Mouse (Mus musculus): ENCODE data around the gene Ran. TPM values are rescaled to one million over a fixed set of nuclear protein-coding genes. Genes with fewer than 3 reads are reported as not detected.
"Not testable (repeated sequence)": the region's sequence is repeated elsewhere in the genome, so short reads cannot be mapped to it uniquely, and the experiment has no call there.

The Ran gene
- polyA plus RNA-seq (2015; fragmentation: Nextera tagmentation; extraction: Ambion mirVana), result 373 and 402 TPM in 2 replicates

GRCm38 (mm10) chr5:129019497-129020299 is at the start of gene Ran:
TSS of gene Ran (plus strand) at chr5:129020069.
- peak; percentile 92 for ATAC-seq (ENCODE audit: low read depth)
- under 1% methylated on average over 94 of the region's 102 CpGs for WGBS
- peaks cover 19% of the 10 kb centered on the region for H3K36me3 ChIP-seq
- H3K4me2 ChIP-seq, result peak within 1 kb of the TSS; percentile 97
- peaks cover 23% of the 10 kb centered on the region for H3K4me1 ChIP-seq (replicated peaks)
- H3K9me3 ChIP-seq, result no peaks in the 10 kb centered on the region
- peak within 1 kb of the TSS; percentile 99 for H3K27ac ChIP-seq (replicated peaks)
- peak within 1 kb of the TSS; percentile 96 for H3K9ac ChIP-seq
- H3K27me3 ChIP-seq, result no peaks in the 10 kb centered on the region
- H3K4me3 ChIP-seq, result peak within 1 kb of the TSS; percentile 98

DNA sequence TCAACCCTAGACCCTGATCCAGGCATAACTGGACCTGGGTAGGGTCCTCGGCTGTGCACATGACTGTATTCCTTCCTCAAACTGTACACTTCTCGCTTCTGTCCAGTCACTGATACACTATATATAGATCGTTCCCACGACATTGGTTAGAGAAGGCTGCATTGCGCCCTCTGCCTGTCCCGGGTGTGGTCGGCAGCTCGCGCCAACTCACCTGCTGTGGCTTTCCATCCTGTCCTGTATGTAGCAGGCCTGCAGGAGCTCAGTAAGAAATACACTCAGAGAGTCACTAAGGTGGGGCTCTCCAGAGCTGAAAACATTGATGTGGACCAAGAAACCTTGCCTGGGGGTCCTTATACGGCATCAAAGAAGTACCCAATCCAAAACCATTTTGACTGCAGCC is 49.0 kb upstream of the Ran start:
- Histone ChIP-seq H3K4me1 (replicated peaks) (no peaks in the 10 kb centered on the region), H3K9ac (no peak overlapping the region), H3K27ac (replicated peaks) (peak overlapping the region; percentile 23; the same call in 1 of the 2 replicates), H3K4me2 (peak overlapping the region; percentile 15; the same call in 1 of the 2 replicates), H3K36me3 (no peaks in the 10 kb centered on the region), H3K9me3 (no peaks in the 10 kb centered on the region), H3K4me3 (no peak overlapping the region), H3K27me3 (no peaks in the 10 kb centered on the region)
- ATAC-seq (ENCODE audit: low read depth), result peak; percentile 40; the same call in 1 of the 2 replicates
- 74% methylated on average over 10 of the region's 10 CpGs for WGBS

DNA sequence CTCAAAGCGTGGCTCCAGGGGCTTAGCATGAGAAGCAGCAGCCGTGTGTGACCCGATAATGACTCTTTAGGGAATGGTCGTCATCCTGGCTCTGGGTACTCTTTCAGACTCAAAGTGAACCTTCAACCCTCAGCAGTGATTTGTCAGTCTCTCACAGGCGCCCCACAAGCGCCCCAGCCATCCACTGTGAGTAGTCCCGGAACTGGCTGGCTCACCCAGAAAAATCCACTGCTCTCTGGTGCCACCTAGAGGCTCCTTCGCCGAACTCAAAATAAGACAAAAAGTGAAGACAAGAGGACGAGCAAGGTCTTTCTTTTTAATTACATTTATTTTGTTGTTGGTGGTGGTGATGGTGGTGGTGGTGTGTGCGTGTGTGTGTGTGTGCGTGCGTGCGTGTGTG is 48.6 kb upstream of the Ran start:
- peak overlapping the region; percentile 15; the same call in 1 of the 2 replicates for H3K4me2 ChIP-seq
- H3K36me3 ChIP-seq, result no peaks in the 10 kb centered on the region
- no peaks in the 10 kb centered on the region for H3K27me3 ChIP-seq
- no peaks in the 10 kb centered on the region for H3K4me1 ChIP-seq (replicated peaks)
- no peak overlapping the region for H3K9ac ChIP-seq
- H3K27ac ChIP-seq (replicated peaks), result peak overlapping the region; percentile 23; the same call in 1 of the 2 replicates
- ATAC-seq (ENCODE audit: low read depth), result peak; percentile 59; the same call in 1 of the 2 replicates
- 13% methylated on average over 14 of the region's 14 CpGs for WGBS
- no peak overlapping the region for H3K4me3 ChIP-seq
- H3K9me3 ChIP-seq, result no peaks in the 10 kb centered on the region

GRCm38 (mm10) chr5:128976266-128976665 is 43.6 kb upstream of the Ran start:
- no peak for ATAC-seq (ENCODE audit: low read depth)
- 16% methylated on average over 4 of the region's 4 CpGs for WGBS
- Histone ChIP-seq H3K27ac (replicated peaks) (no peak overlapping the region), H3K36me3 (no peaks in the 10 kb centered on the region), H3K9ac (no peak overlapping the region), H3K4me2 (no peak overlapping the region), H3K27me3 (no peaks in the 10 kb centered on the region), H3K4me1 (replicated peaks) (no peaks in the 10 kb centered on the region), H3K4me3 (no peak overlapping the region), H3K9me3 (no peaks in the 10 kb centered on the region)

DNA sequence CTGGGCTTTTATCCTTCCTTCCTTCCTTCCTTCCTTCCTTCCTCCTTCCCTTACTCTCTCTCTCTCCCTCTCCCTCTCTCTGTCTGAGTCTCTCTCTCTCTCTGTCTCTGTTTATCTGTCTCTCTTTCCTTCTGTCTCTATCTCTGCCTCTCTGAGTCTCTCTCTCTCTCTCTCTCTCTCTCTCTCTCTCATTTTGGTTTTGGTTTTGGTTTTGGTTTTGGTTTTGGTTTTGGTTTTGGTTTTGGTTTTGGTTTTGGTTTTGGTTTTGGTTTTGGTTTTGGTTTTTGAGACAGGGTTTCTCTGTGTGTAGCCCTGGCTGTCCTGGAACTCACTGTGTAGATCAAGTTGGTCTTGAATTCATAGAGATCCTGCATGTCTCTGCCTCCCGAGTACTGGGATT is 42.4 kb upstream of the Ran start:
- H3K9ac ChIP-seq; ATAC-seq (ENCODE audit: low read depth); H3K27ac ChIP-seq (replicated peaks); H3K27me3 ChIP-seq; H3K4me2 ChIP-seq; H3K9me3 ChIP-seq; H3K4me3 ChIP-seq; H3K4me1 ChIP-seq (replicated peaks); H3K36me3 ChIP-seq: not testable (repeated sequence)
- WGBS, result 81% methylated on average over 1 of the region's 1 CpGs

GRCm38 (mm10) chr5:128978957-128979356 is 40.9 kb upstream of the Ran start:
- 98% methylated on average over 7 of the region's 7 CpGs for WGBS
- H3K27me3 ChIP-seq, result no peaks in the 10 kb centered on the region
- H3K9ac ChIP-seq, result no peak overlapping the region
- ATAC-seq (ENCODE audit: low read depth), result no peak
- H3K4me2 ChIP-seq, result no peak overlapping the region
- H3K9me3 ChIP-seq, result no peaks in the 10 kb centered on the region
- H3K4me1 ChIP-seq (replicated peaks), result no peaks in the 10 kb centered on the region
- no peak overlapping the region for H3K4me3 ChIP-seq
- no peak overlapping the region for H3K27ac ChIP-seq (replicated peaks)
- H3K36me3 ChIP-seq, result no peaks in the 10 kb centered on the region

- H3K4me1 ChIP-seq (replicated peaks), result no peaks in the 10 kb centered on the region
- H3K27me3 ChIP-seq, result no peaks in the 10 kb centered on the region
- WGBS, result 75% methylated on average over 7 of the region's 7 CpGs
- H3K9ac ChIP-seq, result no peak overlapping the region
- no peak overlapping the region for H3K4me3 ChIP-seq
- no peak overlapping the region for H3K4me2 ChIP-seq
- no peak overlapping the region for H3K27ac ChIP-seq (replicated peaks)
- H3K36me3 ChIP-seq, result peaks cover 15% of the 10 kb centered on the region
- ATAC-seq (ENCODE audit: low read depth), result no peak
- H3K9me3 ChIP-seq, result no peaks in the 10 kb centered on the region
Measured at GRCm38 (mm10) chr5:128980857-128981256, 39.0 kb upstream of the Ran start.

GRCm38 (mm10) chr5:128981607-128982006 is 38.3 kb upstream of the Ran start:
- H3K4me1 ChIP-seq (replicated peaks), result no peaks in the 10 kb centered on the region
- peaks cover 23% of the 10 kb centered on the region for H3K36me3 ChIP-seq
- 21% methylated on average over 12 of the region's 12 CpGs for WGBS
- H3K9me3 ChIP-seq, result no peaks in the 10 kb centered on the region
- H3K4me2 ChIP-seq, result no peak overlapping the region
- no peak overlapping the region for H3K9ac ChIP-seq
- ATAC-seq (ENCODE audit: low read depth), result peak; percentile 83; the same call in 1 of the 2 replicates
- H3K4me3 ChIP-seq, result no peak overlapping the region
- H3K27ac ChIP-seq (replicated peaks), result no peak overlapping the region
- H3K27me3 ChIP-seq, result no peaks in the 10 kb centered on the region

DNA sequence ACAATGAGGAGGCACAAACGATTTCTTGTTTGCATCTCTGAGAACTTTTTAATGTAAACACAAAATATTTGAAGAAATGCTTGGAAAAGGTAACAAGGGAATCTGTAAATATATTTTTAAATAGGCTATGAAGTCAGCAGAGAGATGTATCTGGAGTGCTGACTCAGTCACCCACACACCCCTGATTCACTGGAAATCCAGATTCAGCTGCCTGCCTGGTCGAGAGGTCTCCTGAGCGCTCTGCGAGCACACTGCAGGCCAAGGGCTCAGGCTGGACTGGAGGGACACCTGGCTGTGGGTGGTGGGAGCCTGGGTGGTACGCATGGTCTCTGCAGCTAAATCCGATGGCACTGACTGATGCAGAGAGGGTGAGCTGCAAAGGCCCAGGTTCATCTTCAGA is 35.3 kb upstream of the Ran start:
- H3K9me3 ChIP-seq, result no peaks in the 10 kb centered on the region
- no peak overlapping the region for H3K27ac ChIP-seq (replicated peaks)
- H3K36me3 ChIP-seq, result peaks cover 36% of the 10 kb centered on the region
- H3K9ac ChIP-seq, result no peak overlapping the region
- WGBS, result 93% methylated on average over 6 of the region's 6 CpGs
- H3K27me3 ChIP-seq, result no peaks in the 10 kb centered on the region
- no peak for ATAC-seq (ENCODE audit: low read depth)
- no peak overlapping the region for H3K4me3 ChIP-seq
- peaks cover 10% of the 10 kb centered on the region; the same call in 1 of the 2 replicates for H3K4me1 ChIP-seq (replicated peaks)
- no peak overlapping the region for H3K4me2 ChIP-seq

DNA sequence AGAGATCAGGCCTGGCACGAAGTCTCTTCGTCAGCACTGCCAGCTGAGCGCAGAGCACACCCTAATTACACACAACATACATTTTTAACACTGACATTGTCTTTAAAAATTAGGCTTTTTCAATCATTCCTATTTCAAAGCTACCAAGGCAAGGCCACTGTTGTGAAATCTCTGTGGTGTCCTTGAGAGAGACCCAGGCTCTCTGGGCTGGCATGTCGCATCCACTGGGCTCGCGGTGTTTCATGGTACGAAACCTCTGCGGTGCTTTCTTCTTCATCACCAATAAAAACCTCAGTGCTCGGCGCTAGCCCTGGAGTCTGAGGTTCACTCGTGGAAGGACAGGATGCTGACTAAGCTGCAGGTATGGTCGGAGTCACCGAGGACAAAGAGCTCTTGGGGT is 33.9 kb upstream of the Ran start:
- H3K4me1 ChIP-seq (replicated peaks), result peaks cover 10% of the 10 kb centered on the region; the same call in 1 of the 2 replicates
- H3K27me3 ChIP-seq, result no peaks in the 10 kb centered on the region
- no peak overlapping the region for H3K9ac ChIP-seq
- 89% methylated on average over 13 of the region's 13 CpGs for WGBS
- peaks cover 44% of the 10 kb centered on the region for H3K36me3 ChIP-seq
- no peak overlapping the region for H3K27ac ChIP-seq (replicated peaks)
- H3K4me3 ChIP-seq, result no peak overlapping the region
- no peak overlapping the region for H3K4me2 ChIP-seq
- H3K9me3 ChIP-seq, result no peaks in the 10 kb centered on the region
- ATAC-seq (ENCODE audit: low read depth), result no peak

GRCm38 (mm10) chr5:128987141-128987954 is 32.5 kb upstream of the Ran start:
- peaks cover 10% of the 10 kb centered on the region; the same call in 1 of the 2 replicates for H3K4me1 ChIP-seq (replicated peaks)
- H3K9ac ChIP-seq, result no peak overlapping the region
- H3K9me3 ChIP-seq, result no peaks in the 10 kb centered on the region
- 66% methylated on average over 19 of the region's 19 CpGs for WGBS
- H3K4me2 ChIP-seq, result no peak overlapping the region
- H3K27ac ChIP-seq (replicated peaks), result 0 out of 2 replicates have a peak overlapping the region, but pooled peaks have one; percentile 18
- no peaks in the 10 kb centered on the region for H3K27me3 ChIP-seq
- ATAC-seq (ENCODE audit: low read depth), result no peak
- H3K36me3 ChIP-seq, result peaks cover 58% of the 10 kb centered on the region
- H3K4me3 ChIP-seq, result no peak overlapping the region
